Mouse (Mus musculus) myocyte (in vitro differentiated cells): ENCODE measurements around the gene Pdzrn4.

ENCODE experiments used
- CEBPB ChIP-seq: IDR thresholded peaks from 2 replicates; pipeline ENCODE4 v1.6.1; 2011; ENCODE audit warnings: mild to moderate bottlenecking, moderate library complexity; ENCODE audit not compliant: poor library complexity, insufficient read depth, severe bottlenecking
- E2F4 ChIP-seq: IDR thresholded peaks from one replicate; pipeline ENCODE4 v1.6.1; 2011; ENCODE audit warnings: mild to moderate bottlenecking, control low read depth, moderate library complexity; ENCODE audit not compliant: insufficient read depth
- MAX ChIP-seq: IDR thresholded peaks from one replicate; pipeline ENCODE4 v1.6.1; 2011; ENCODE audit warnings: low read depth, mild to moderate bottlenecking, control low read depth
- MYOD1 ChIP-seq, 3 experiments: IDR thresholded peaks; one replicate each; pipeline ENCODE4 v1.6.1; 2011; ENCODE audit warnings: control low read depth in 2 of 3, low read depth in 2 of 3, mild to moderate bottlenecking in 2 of 3, moderate library complexity in 1 of 3; ENCODE audit not compliant: insufficient read length in 2 of 3, control insufficient read depth in 1 of 3
- MYOG ChIP-seq, 3 experiments: IDR thresholded peaks; one replicate each; pipeline ENCODE4 v1.6.1; 2011; ENCODE audit warnings: control low read depth in 2 of 3, low read depth in 2 of 3, mild to moderate bottlenecking in 2 of 3; ENCODE audit not compliant: insufficient read length in 2 of 3, control insufficient read depth in 1 of 3, insufficient read depth in 1 of 3
- POLR2A ChIP-seq: IDR thresholded peaks from one replicate; pipeline ENCODE4 v1.6.1; 2011; ENCODE audit warnings: low read depth, mild to moderate bottlenecking, control low read depth, moderate library complexity; ENCODE audit not compliant: insufficient read length
- POLR2AphosphoS2 ChIP-seq: IDR thresholded peaks from one replicate; pipeline ENCODE4 v1.6.1; 2011; ENCODE audit warnings: low read depth, control low read depth; ENCODE audit not compliant: insufficient read length
- SRF ChIP-seq: IDR thresholded peaks from one replicate; pipeline ENCODE4 v1.6.1; 2011; ENCODE audit warnings: low read depth; ENCODE audit not compliant: control insufficient read depth, insufficient read length
- TCF12 ChIP-seq: IDR thresholded peaks from one replicate; pipeline ENCODE4 v1.6.1; 2011; ENCODE audit warnings: mild to moderate bottlenecking, control low read depth; ENCODE audit not compliant: poor library complexity, insufficient read depth, severe bottlenecking
- USF1 ChIP-seq: IDR thresholded peaks from one replicate; pipeline ENCODE4 v1.6.1; 2011; ENCODE audit warnings: low read depth, mild to moderate bottlenecking, control low read depth, moderate library complexity

GRCm38 (mm10) chr15:92613228-92613627 is 216.5 kb downstream of the Pdzrn4 start:
- TF ChIP-seq TCF12 (no peak), MAX (no peak), POLR2A (no peak), MYOD1 (IDR thresholded peaks at IDR 0.05; ENCODE audit: control insufficient read depth in 1 of 3, insufficient read length in 2 of 3, low read depth in 2 of 3) (no peak), E2F4 (no peak), USF1 (no peak), MYOG (IDR thresholded peaks at IDR 0.05; ENCODE audit: control insufficient read depth in 1 of 3, insufficient read depth in 1 of 3, insufficient read length in 2 of 3, low read depth in 2 of 3) (no peak), CEBPB (no peak), POLR2AphosphoS2 (no peak), SRF (no peak)
